Mouse (Mus musculus): ENCODE data around the gene Gm10638. TPM values are rescaled to one million over a fixed set of nuclear protein-coding genes. Genes with fewer than 3 reads are reported as not detected.

Gene Gm10638
- polyA plus RNA-seq, 1 experiment from 2014 or later = 4.1 TPM

DNA sequence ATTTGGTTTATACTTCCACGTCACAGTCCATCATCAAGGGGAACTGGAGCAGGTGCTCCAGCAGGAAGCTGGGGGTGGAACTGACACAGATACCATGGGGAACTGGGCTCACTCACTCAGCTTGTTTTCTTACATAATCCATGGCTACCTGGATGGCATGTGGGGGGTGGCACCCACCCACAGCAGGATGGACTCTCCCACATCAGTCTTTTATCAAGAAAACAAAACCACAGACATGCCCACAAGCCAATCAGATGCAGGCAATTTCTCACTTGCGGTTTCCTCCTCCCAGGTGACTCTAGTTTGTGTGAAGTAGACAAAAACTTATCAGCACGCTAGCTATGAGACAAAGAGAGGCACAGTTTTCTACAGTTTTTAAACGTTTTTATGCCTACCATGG is 37.6 kb upstream of the Gm10638 start:
- Histone ChIP-seq H3K4me1 (ENCODE audit: insufficient read depth) (no peaks in the 10 kb centered on the region), H3K36me3 (ENCODE audit: insufficient read depth) (0 out of 2 replicates have a peak, but pooled peaks cover 4% of the 10 kb centered on the region), H3K27ac (ENCODE audit: low read depth) (no peak overlapping the region), H3K4me2 (no peak overlapping the region), H3K9ac (no peak overlapping the region), H3K9me3 (ENCODE audit: low read depth, low read length) (no peaks in the 10 kb centered on the region), H3K27me3 (ENCODE audit: insufficient read depth, low read length) (no peaks in the 10 kb centered on the region), H3K4me3 (ENCODE audit: low read depth, low read length) (no peak overlapping the region)
- 63% methylated on average over 4 of the region's 4 CpGs for WGBS
- no peak for DNase-seq
- TF ChIP-seq CTCF (IDR thresholded peaks at IDR 0.05; ENCODE audit: low read depth) = no peak
- ATAC-seq (ENCODE audit: insufficient read depth) = no peak; the same call in 1 of the 2 replicates

DNA sequence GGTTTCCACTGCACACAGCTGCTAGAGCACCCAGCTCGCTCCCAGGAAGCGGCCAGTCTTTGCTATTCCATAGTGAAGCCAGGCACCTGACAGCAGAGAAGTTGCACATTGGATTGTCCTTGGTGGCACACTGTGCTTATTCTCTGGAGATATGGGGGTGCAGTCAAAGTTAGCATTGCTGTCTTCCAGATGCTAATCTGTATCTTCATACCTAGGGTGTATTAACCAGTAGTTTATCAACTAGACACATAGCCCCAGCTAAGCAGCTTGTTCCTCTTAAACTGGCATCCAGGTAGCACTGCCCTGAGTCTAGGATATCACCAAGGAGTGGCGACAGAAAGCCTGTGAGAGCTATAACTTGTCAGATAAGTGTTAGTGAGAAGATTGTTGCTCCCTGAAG is 32.9 kb upstream of the Gm10638 start:
- Histone ChIP-seq H3K36me3 (ENCODE audit: insufficient read depth) (peaks cover 17% of the 10 kb centered on the region; the same call in 1 of the 2 replicates), H3K27ac (ENCODE audit: low read depth) (no peak overlapping the region), H3K4me3 (ENCODE audit: low read depth, low read length) (no peak overlapping the region), H3K27me3 (ENCODE audit: insufficient read depth, low read length) (no peaks in the 10 kb centered on the region), H3K9me3 (ENCODE audit: low read depth, low read length) (no peaks in the 10 kb centered on the region), H3K4me1 (ENCODE audit: insufficient read depth) (no peaks in the 10 kb centered on the region), H3K9ac (no peak overlapping the region), H3K4me2 (no peak overlapping the region)
- DNase-seq = no peak
- ATAC-seq (ENCODE audit: insufficient read depth) = no peak
- 87% methylated on average over 3 of the region's 3 CpGs for whole genome bisulfite sequencing
- TF ChIP-seq CTCF (IDR thresholded peaks at IDR 0.05; ENCODE audit: low read depth) = no peak

DNA sequence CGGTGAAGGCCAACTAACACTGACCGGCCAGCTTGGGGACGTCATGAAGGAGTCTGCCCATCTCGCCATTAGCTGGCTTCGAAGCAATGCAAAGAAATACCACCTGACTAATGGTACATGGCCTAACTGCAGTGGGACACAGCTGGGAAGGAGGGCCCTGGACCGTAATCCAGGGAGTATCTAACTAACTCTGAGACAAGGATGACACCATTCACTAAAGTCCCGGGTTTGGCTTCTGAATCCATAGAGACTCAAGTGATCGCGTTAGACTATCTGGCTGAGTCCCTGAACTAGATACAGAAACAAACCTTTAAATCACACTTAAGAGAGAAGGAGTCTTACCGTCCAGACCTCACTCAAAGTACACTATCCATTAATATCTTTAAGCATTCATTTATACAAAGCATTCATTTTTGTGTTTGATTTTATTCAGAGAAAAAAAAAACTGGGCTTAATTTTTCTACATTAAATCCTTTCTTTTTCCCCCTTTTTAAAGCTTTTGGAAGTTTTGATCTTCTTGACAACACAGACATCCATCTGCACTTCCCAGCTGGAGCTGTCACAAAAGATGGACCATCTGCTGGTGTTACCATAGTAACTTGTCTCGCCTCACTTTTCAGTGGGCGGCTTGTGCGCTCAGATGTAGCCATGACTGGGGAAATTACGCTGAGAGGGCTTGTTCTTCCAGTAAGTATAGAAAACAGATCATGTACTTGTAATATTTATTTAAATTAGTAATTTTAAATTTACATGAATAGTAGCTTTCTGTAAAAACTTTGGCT is 31.9 kb upstream of the Gm10638 start:
- DNase-seq (peak; percentile 71), ATAC-seq (ENCODE audit: insufficient read depth) (no peak)
- H3K4me1 ChIP-seq (ENCODE audit: insufficient read depth) = no peaks in the 10 kb centered on the region
- peaks cover 17% of the 10 kb centered on the region; the same call in 1 of the 2 replicates for H3K36me3 ChIP-seq (ENCODE audit: insufficient read depth)
- H3K27ac ChIP-seq (ENCODE audit: low read depth) = no peak overlapping the region
- no peaks in the 10 kb centered on the region for H3K9me3 ChIP-seq (ENCODE audit: low read depth, low read length)
- no peaks in the 10 kb centered on the region for H3K27me3 ChIP-seq (ENCODE audit: insufficient read depth, low read length)
- WGBS = 60% methylated on average over 14 of the region's 14 CpGs
- no peak for TF ChIP-seq CTCF (IDR thresholded peaks at IDR 0.05; ENCODE audit: low read depth)
- H3K4me2 ChIP-seq = no peak overlapping the region
- no peak overlapping the region for H3K9ac ChIP-seq
- no peak overlapping the region for H3K4me3 ChIP-seq (ENCODE audit: low read depth, low read length)

DNA sequence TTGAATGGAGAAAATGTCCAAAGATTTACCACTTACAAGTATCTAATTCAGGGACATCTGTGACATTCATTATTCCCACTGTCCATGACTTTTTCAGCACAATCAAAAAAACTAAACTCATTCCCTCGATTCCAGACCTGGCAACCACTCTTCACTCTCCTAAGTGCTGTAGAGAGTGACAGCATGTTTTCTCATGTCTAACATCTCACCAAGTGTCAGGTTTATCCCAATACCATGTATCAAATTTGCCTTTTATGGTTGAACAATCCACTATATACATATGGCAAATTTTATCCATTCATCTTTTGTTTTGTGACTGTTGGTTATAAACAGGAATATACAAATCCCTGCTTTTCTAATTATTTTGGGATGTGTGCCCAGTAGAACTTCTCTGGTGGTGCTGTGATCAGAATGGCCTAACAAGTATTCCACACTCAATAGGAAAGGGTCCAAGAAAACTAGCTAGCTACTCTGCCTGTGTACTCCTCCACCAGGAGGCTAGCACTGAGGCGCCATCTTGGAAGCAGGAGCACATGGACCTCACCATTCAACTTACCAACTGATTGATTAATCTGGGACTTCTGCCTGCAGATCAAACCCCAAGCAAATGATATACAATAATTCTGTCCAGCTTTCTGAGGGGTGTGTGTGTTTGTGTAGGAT is 27.0 kb upstream of the Gm10638 start:
- 62% methylated on average over 2 of the region's 2 CpGs for WGBS

DNA sequence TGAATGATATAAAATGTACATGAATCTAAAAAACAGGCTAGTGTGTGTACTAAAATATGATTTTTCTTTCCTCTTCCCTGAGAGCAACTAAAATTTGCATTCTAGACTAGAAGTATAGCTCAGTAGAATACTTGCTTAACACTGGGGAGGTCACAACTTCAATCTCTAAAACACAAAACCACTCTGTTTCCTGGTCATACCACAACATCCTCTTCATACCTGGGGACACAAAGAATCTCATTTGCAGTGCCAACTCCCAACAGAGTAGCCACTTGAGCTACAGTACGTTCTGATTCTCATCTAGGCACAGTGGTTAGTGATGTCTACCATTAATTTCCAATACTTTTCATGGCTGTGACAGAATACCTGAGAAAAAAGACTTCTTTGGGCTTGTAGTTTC is 26.1 kb upstream of the Gm10638 start:
- peaks cover 44% of the 10 kb centered on the region; the same call in 1 of the 2 replicates for H3K36me3 ChIP-seq (ENCODE audit: insufficient read depth)
- WGBS = 89% methylated on average over 1 of the region's 1 CpGs

More for the DNA sequence above, 27.0 kb upstream of the Gm10638 start:
- Histone ChIP-seq H3K27me3 (ENCODE audit: insufficient read depth, low read length) (no peaks in the 10 kb centered on the region), H3K36me3 (ENCODE audit: insufficient read depth) (peaks cover 44% of the 10 kb centered on the region; the same call in 1 of the 2 replicates), H3K9ac (no peak overlapping the region), H3K4me2 (no peak overlapping the region), H3K9me3 (ENCODE audit: low read depth, low read length) (no peaks in the 10 kb centered on the region), H3K27ac (ENCODE audit: low read depth) (no peak overlapping the region), H3K4me3 (ENCODE audit: low read depth, low read length) (no peak overlapping the region), H3K4me1 (ENCODE audit: insufficient read depth) (no peaks in the 10 kb centered on the region)
- no peak for TF ChIP-seq CTCF (IDR thresholded peaks at IDR 0.05; ENCODE audit: low read depth)
- ATAC-seq (ENCODE audit: insufficient read depth) (peak; percentile 71), DNase-seq (peak; percentile 64)

DNA sequence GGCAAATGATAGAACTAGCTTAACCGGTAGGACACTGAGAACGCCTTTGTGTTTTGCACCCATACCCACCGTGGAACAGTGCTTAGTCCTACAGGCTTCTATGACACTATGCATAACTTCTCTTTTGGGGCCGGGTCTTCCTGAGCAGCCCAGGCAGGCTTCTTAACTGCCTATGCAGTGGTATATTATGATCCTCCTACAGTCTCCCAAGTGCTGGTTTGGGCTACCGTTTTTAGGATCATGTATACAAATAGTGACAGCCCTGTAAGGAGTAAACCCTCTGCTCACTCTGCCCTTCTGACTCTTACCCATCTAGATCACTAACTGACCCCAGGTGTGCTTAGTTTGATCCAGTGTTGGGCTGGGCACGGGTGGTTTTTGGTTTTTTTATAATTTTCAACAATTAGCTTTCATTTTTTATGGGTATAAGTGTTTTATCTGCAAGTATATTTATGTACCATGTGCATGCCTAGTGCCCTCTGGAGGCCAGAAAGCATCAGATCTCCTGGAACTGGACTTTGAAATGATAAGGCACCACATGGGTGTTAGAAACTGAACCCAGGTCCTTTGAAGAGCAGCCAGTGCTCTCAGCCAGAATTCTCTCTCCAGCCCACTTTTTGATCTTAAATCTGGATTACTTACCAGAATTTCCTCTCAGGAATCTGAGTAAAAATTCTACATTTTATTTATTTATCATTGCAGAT is 24.6 kb upstream of the Gm10638 start:
- Histone ChIP-seq H3K4me2 (no peak overlapping the region), H3K4me1 (ENCODE audit: insufficient read depth) (no peaks in the 10 kb centered on the region), H3K36me3 (ENCODE audit: insufficient read depth) (peaks cover 41% of the 10 kb centered on the region; the same call in 1 of the 2 replicates), H3K9me3 (ENCODE audit: low read depth, low read length) (no peaks in the 10 kb centered on the region), H3K27ac (ENCODE audit: low read depth) (no peak overlapping the region), H3K9ac (no peak overlapping the region), H3K27me3 (ENCODE audit: insufficient read depth, low read length) (no peaks in the 10 kb centered on the region), H3K4me3 (ENCODE audit: low read depth, low read length) (no peak overlapping the region)
- no peak for TF ChIP-seq CTCF (IDR thresholded peaks at IDR 0.05; ENCODE audit: low read depth)
- DNase-seq (no peak), ATAC-seq (ENCODE audit: insufficient read depth) (no peak)
- 89% methylated on average over 6 of the region's 6 CpGs for WGBS

More for the DNA sequence above, 26.1 kb upstream of the Gm10638 start:
- no peak for ATAC-seq (ENCODE audit: insufficient read depth)
- no peak for TF ChIP-seq CTCF (IDR thresholded peaks at IDR 0.05; ENCODE audit: low read depth)
- no peaks in the 10 kb centered on the region for H3K9me3 ChIP-seq (ENCODE audit: low read depth, low read length)
- H3K4me1 ChIP-seq (ENCODE audit: insufficient read depth) = no peaks in the 10 kb centered on the region
- no peak overlapping the region for H3K27ac ChIP-seq (ENCODE audit: low read depth)
- H3K27me3 ChIP-seq (ENCODE audit: insufficient read depth, low read length) = no peaks in the 10 kb centered on the region
- H3K4me3 ChIP-seq (ENCODE audit: low read depth, low read length) = no peak overlapping the region
- H3K9ac ChIP-seq = no peak overlapping the region
- no peak overlapping the region for H3K4me2 ChIP-seq
- DNase-seq = no peak

DNA sequence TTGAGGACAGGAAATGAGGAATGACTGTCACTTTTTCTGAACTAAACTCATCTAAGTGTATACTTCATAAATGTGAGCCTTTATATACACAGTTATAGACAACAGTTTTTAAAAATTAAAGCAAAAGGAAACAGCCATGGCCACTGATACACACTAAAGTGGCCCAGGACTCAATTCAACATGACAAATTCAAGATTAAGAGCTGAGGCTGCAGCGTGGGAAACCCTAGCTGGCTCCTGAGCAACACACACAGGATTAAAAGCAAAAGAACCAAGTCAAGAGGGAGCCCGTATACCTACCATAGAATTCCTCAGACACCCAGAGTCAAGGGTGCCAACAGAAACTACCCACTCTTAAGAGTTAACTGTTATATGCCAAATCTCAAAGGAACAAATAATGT is 24.0 kb upstream of the Gm10638 start:
- H3K9ac ChIP-seq = no peak overlapping the region
- no peak overlapping the region for H3K27ac ChIP-seq (ENCODE audit: low read depth)
- H3K4me2 ChIP-seq = no peak overlapping the region
- no peaks in the 10 kb centered on the region for H3K9me3 ChIP-seq (ENCODE audit: low read depth, low read length)
- H3K4me1 ChIP-seq (ENCODE audit: insufficient read depth) = no peaks in the 10 kb centered on the region
- H3K4me3 ChIP-seq (ENCODE audit: low read depth, low read length) = no peak overlapping the region
- no peak for ATAC-seq (ENCODE audit: insufficient read depth)
- H3K27me3 ChIP-seq (ENCODE audit: insufficient read depth, low read length) = no peaks in the 10 kb centered on the region
- peaks cover 36% of the 10 kb centered on the region; the same call in 1 of the 2 replicates for H3K36me3 ChIP-seq (ENCODE audit: insufficient read depth)
- TF ChIP-seq CTCF (IDR thresholded peaks at IDR 0.05; ENCODE audit: low read depth) = no peak
- WGBS = 81% methylated on average over 2 of the region's 2 CpGs
- DNase-seq = no peak

All from lung, embryonic 14.5 days (tissue).